Mouse (Mus musculus) bone marrow macrophage, adult 2 months (primary cell): ENCODE data around the gene Cav1. TPM values are rescaled to one million over a fixed set of nuclear protein-coding genes. Genes with fewer than 3 reads are reported as not detected.

Source experiments
- H3K27ac ChIP-seq: 2 replicates; pipeline ENCODE4 v1.5.1; 2012; ENCODE audit warnings: low read depth, low read length; ENCODE audit not compliant: insufficient read depth
- H3K4me1 ChIP-seq: 2 replicates; pipeline ENCODE4 v1.6.1; 2012; ENCODE audit warnings: low read length; ENCODE audit not compliant: control insufficient read depth, insufficient read depth
- H3K4me3 ChIP-seq: 2 replicates; pipeline ENCODE4 v1.5.1; 2012; ENCODE audit warnings: mild to moderate bottlenecking, low read length, moderate library complexity; ENCODE audit not compliant: insufficient read depth
- CTCF ChIP-seq: IDR thresholded peaks from 2 replicates; pipeline ENCODE4 v1.5.1; 2012; ENCODE audit warnings: low read depth, mild to moderate bottlenecking, low read length, moderate library complexity
- POLR2A ChIP-seq: IDR thresholded peaks from 2 replicates; pipeline ENCODE4 v1.6.1; 2012; ENCODE audit warnings: mild to moderate bottlenecking, low read depth, low read length, borderline replicate concordance
- polyA plus RNA-seq: library from polyadenylated mRNA; stranded (reverse); fragments of >200 nt; gene quantifications from 2 replicates; pipeline ENCODE4 v1.2.4, GENCODE M21; 2012; ENCODE audit not compliant: missing spikeins, insufficient read depth, insufficient read length

Gene Cav1
- polyA plus RNA-seq, 1 experiment, result 11.6 TPM

- Histone ChIP-seq H3K27ac (no peak overlapping the region), H3K4me1 (no peaks in the 10 kb centered on the region), H3K4me3 (no peak overlapping the region)
- TF ChIP-seq POLR2A, result no peak
- no peak for TF ChIP-seq CTCF
These were observed 56.6 kb downstream of the Cav1 start for GRCm38 (mm10) chr6:17362771-17363170.

DNA sequence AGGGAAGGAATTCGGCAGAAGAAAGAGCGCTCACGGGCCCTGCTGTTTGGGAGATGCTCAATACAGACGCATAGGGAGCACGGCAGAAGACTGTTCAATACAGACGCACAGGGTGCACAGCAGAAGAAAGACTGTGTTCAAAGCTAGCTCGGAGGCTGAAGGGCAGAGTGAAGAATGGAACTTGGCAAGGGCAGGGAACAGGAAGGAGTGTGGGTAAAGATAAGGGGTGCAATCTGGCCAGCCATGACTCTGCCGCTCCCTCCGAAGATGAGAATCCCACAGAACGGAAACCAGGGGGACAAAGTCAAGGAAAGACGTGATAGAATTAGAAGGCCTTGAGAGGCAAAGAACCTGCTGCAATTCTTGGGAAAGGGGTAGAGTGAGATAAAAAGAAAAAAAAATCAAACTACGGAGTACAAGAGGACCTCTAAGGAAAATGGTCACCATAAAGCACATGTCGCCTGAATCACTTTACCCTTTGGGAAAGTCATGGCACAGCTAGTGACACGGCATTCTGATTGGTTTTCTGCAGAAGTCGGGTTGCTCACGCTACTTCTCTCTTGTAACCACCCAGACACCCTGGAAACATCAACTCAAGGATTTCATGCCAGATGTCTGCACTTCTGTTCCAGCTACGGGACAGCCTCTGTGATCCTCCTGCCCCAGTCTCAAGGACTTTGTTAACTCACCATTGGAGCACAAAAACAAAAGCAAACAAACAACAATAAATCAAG, 57.5 kb downstream of the Cav1 start:
- no peak for TF ChIP-seq POLR2A
- no peak for TF ChIP-seq CTCF
- no peak overlapping the region for H3K4me3 ChIP-seq
- H3K27ac ChIP-seq, result no peak overlapping the region
- H3K4me1 ChIP-seq, result no peaks in the 10 kb centered on the region

GRCm38 (mm10) chr6:17374326-17374725, 68.2 kb downstream of the Cav1 start:
- no peak overlapping the region for H3K4me3 ChIP-seq
- no peaks in the 10 kb centered on the region for H3K4me1 ChIP-seq
- TF ChIP-seq CTCF (no peak), POLR2A (no peak)
- no peak overlapping the region for H3K27ac ChIP-seq

- Histone ChIP-seq H3K27ac (no peak overlapping the region), H3K4me1 (no peaks in the 10 kb centered on the region; the same call in 1 of the 2 replicates), H3K4me3 (no peak overlapping the region)
- no peak for TF ChIP-seq CTCF
- TF ChIP-seq POLR2A, result no peak
These were observed 71.2 kb downstream of the Cav1 start for GRCm38 (mm10) chr6:17377371-17377770.

GRCm38 (mm10) chr6:17380102-17380501, 74.0 kb downstream of the Cav1 start:
- Histone ChIP-seq H3K4me3 (no peak overlapping the region), H3K4me1 (peaks cover 1% of the 10 kb centered on the region), H3K27ac (no peak overlapping the region)
- TF ChIP-seq CTCF (no peak), POLR2A (no peak)

DNA sequence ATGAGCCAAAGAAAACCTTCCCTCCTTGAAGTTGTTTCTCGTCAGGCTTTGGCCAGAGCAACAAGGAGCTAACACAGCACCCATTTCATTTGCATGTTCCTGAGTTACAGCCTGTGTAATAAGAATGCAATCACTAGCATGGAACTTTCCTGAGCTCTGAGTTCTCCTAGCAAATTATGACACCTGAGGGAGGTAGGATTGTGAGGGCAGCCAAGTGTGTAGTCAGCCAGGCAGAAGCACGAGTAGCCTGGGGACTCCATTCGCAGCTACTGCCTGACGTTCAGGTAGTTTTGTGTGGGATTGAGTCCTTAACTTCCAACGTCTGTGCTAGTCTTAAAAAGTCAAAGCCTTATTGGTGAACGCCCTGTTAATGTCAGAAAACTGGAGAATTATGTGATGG, 75.6 kb downstream of the Cav1 start:
- Histone ChIP-seq H3K4me1 (peaks cover 4% of the 10 kb centered on the region), H3K4me3 (no peak overlapping the region), H3K27ac (no peak overlapping the region)
- TF ChIP-seq POLR2A, result no peak

DNA sequence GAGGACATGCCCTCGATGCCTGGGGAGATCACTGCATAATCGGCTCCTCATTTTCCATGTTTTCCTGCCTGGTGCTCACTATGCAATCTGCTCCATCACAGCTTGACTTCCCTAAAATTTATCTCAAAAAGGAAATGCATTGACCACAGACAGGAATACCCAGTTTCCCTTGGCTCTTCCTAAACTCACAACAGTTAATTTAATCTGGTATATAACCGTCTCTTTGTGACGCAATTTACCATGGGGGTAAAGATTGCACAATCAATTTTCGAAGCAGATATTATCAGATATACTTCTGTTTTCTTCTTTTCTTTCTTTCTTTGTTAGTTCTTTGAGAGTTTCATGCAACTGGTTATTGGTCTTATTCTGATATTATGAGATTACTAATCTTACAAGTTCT, 79.4 kb downstream of the Cav1 start:
- H3K27ac ChIP-seq, result no peak overlapping the region
- no peak overlapping the region for H3K4me3 ChIP-seq
- H3K4me1 ChIP-seq, result peaks cover 4% of the 10 kb centered on the region
- no peak for TF ChIP-seq POLR2A
- no peak for TF ChIP-seq CTCF

DNA sequence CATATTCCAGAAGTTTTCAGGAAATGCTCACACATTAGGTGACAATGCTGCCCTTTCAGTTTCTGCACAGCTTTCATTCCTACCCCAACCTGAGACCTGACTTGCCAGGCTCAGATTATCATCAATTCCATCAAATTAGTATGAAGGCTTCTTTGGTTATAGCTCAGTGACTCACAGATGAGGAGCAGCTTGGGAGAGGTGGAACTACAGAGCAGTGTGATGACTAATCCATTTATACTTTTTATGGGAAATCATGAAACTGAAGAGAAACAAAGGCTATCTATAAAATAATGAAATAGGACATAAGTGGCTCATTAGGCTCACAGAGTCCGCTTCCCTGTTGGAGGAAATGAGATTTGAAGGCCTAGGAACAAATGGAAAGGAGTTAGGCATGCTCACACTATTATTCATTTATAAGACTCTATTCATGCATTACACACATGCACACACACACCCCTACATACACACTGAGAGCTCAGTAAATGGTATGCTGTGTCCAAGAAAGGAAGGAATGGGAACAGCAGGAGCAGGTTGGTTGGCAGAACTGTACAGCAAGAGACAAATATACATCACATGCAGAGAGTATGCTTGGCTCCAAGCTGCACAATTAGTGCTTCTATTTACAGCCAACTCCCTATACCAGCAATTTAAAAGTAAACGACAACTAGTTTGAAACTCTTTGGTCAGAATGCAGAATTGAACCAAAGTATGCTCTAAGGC, 82.0 kb downstream of the Cav1 start:
- H3K4me3 ChIP-seq, result no peak overlapping the region
- H3K4me1 ChIP-seq, result peaks cover 4% of the 10 kb centered on the region
- no peak overlapping the region for H3K27ac ChIP-seq
- no peak for TF ChIP-seq POLR2A
- no peak for TF ChIP-seq CTCF

Other genes starting within 250 kb of the Cav1 start
- 20.0 and 21.6 TPM in 2 replicates for gene Tes, start 241.2 kb upstream of the Cav1 start, polyA plus RNA-seq
- 66.4 and 70.8 TPM in 2 replicates for gene Cav2, start 25.1 kb upstream of the Cav1 start, polyA plus RNA-seq
- 0.31 and 1.3 TPM in 2 replicates for gene Met, start 157.5 kb downstream of the Cav1 start, polyA plus RNA-seq